Mouse (Mus musculus) forebrain, embryonic 11.5 days (tissue): ENCODE measurements around the gene A930033H14Rik. TPM values are rescaled to one million over a fixed set of nuclear protein-coding genes. Genes with fewer than 3 reads are reported as not detected.

Source experiments
- ATAC-seq: fragments of 200-750 bp; cut with Nextera tagmentation; replicated peaks from 2 replicates; pipeline ENCODE4 v1.8.0; 2017; ENCODE audit warnings: moderate TSS enrichment; ENCODE audit not compliant: low FRiP score
- DNase-seq: peaks from one replicate; pipeline ENCODE4 v3.0.0-alpha.2; 2017; ENCODE audit warnings: low spot score
- H3K27ac ChIP-seq: fragments of 300-500 bp; sonication (generic); 2 replicates; pipeline ENCODE4 v1.5.1; 2014; ENCODE audit warnings: low read depth, low read length
- H3K27me3 ChIP-seq: fragments of 300-500 bp; sonication (generic); 2 replicates; pipeline ENCODE4 v1.6.1; 2014; ENCODE audit warnings: mild to moderate bottlenecking, low read length, mixed read lengths; ENCODE audit not compliant: control insufficient read depth, insufficient read depth
- H3K36me3 ChIP-seq: fragments of 300-500 bp; sonication (generic); 2 replicates; pipeline ENCODE4 v1.6.1; 2014; ENCODE audit warnings: mild to moderate bottlenecking, low read length, moderate library complexity, mixed read lengths; ENCODE audit not compliant: control insufficient read depth, insufficient read depth
- H3K4me1 ChIP-seq: fragments of 300-500 bp; sonication (generic); replicated peaks from 2 replicates; pipeline ENCODE4 v1.6.1; 2014; ENCODE audit warnings: low read length, mixed read lengths; ENCODE audit not compliant: control insufficient read depth, insufficient read depth
- H3K4me2 ChIP-seq: fragments of 300-500 bp; sonication (generic); 2 replicates; pipeline ENCODE4 v1.6.1; 2014; ENCODE audit warnings: low read depth, mild to moderate bottlenecking, low read length, moderate library complexity, mixed read lengths; ENCODE audit not compliant: severe bottlenecking
- H3K4me3 ChIP-seq: fragments of 300-500 bp; sonication (generic); 2 replicates; pipeline ENCODE4 v1.5.1; 2014; ENCODE audit warnings: low read depth, low read length
- H3K9ac ChIP-seq: fragments of 300-500 bp; sonication (generic); 2 replicates; pipeline ENCODE4 v1.6.1; 2014; ENCODE audit warnings: low read length
- H3K9me3 ChIP-seq: fragments of 300-500 bp; sonication (generic); 2 replicates; pipeline ENCODE4 v1.6.1; 2016; ENCODE audit warnings: low read length, mixed read lengths; ENCODE audit not compliant: control insufficient read depth
- WGBS: fragments of 180-500 bp; shearing (Covaris S2); extraction: QIAGEN DNeasy Blood & Tissue Kit; methylation state at CpG from one replicate; pipeline ENCODE4 v1.1.7; 2014; 5-methylcytosine and 5-hydroxymethylcytosine counted together
- polyA plus RNA-seq: library from polyadenylated mRNA; unstranded; fragments of >200 nt; fragmentation: Nextera tagmentation; extraction: Ambion mirVana; gene quantifications from 2 replicates; pipeline ENCODE4 v1.2.1, GENCODE M21; 2014

A930033H14Rik gene
- polyA plus RNA-seq, 1 experiment from 2014 or later: 1.9 TPM

DNA sequence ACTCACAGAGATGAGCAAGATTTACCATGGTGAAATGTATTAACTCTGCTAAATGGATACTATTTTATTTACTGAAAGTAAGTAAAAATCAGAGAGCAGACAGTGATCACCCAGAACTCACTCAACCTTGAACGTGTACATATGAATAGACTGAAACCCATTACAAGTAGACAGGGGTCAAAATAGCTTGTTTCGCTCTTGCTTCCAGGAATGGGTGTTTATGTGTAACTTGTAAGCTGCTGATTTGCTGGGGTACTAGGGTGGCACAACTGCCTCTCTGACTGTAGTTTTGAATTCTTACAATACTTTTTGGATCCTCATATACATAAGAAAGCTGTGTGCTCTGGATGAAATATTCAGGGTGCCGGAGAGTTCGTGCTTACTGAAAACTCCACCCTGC is 32.3 kb upstream of the A930033H14Rik start:
- Histone ChIP-seq H3K4me3 (no peak overlapping the region), H3K27me3 (no peaks in the 10 kb centered on the region), H3K36me3 (no peaks in the 10 kb centered on the region; the same call in 1 of the 2 replicates), H3K4me1 (no peaks in the 10 kb centered on the region), H3K4me2 (no peak overlapping the region), H3K9ac (no peak overlapping the region), H3K27ac (no peak overlapping the region), H3K9me3 (no peaks in the 10 kb centered on the region)
- WGBS: 90% methylated on average over 4 of the region's 4 CpGs
- ATAC-seq (no peak), DNase-seq (no peak)

DNA sequence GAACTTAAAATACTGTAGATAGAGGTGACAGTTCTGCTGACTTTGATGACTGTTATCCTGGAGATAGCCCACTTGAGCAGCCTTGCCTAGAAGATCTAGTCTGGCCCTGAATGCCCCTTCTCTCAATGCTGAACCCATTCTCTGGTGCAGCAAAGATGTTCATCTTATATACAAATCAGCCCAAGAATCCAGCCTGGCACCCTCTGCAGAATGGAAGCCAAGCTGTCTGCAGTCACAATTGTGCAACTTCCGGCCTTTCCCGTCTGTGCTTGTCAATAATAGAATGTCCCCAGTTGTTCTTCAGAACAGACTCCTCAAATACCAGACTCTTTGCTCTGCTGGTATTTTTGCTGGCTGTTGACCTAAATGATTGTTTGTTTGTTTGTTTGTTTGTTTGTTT is 27.6 kb upstream of the A930033H14Rik start:
- Histone ChIP-seq H3K4me2 (no peak overlapping the region), H3K27ac (no peak overlapping the region), H3K4me3 (no peak overlapping the region), H3K27me3 (no peaks in the 10 kb centered on the region), H3K9ac (no peak overlapping the region), H3K36me3 (no peaks in the 10 kb centered on the region), H3K4me1 (no peaks in the 10 kb centered on the region), H3K9me3 (no peaks in the 10 kb centered on the region)
- WGBS: 98% methylated on average over 2 of the region's 2 CpGs
- DNase-seq (no peak), ATAC-seq (no peak)

DNA sequence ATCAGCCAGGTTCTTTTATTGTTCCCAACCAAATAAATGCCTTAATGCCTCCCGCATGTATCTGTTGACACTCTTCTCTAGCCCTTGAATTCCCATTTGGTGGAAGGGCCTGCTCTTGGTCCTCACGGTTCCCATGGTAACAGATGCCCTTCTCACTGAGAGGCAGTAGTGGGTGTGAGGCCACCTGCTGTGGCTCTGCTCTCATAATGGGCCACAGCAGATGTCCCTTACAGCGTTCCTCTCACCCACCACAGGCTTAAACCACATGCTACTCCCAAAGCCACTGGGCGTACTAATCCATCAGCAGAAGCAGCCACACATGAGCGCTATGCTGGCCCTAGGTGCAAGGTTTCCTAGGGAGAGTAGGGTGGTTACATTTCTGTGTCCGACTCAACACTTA is 25.4 kb upstream of the A930033H14Rik start:
- Histone ChIP-seq H3K4me1 (no peaks in the 10 kb centered on the region), H3K4me3 (no peak overlapping the region), H3K27me3 (no peaks in the 10 kb centered on the region), H3K9ac (no peak overlapping the region), H3K27ac (no peak overlapping the region), H3K36me3 (no peaks in the 10 kb centered on the region), H3K4me2 (no peak overlapping the region), H3K9me3 (no peaks in the 10 kb centered on the region)
- DNase-seq (no peak), ATAC-seq (0 out of 2 replicates have a peak, but pooled peaks have one; percentile 44)
- WGBS: 66% methylated on average over 6 of the region's 6 CpGs

DNA sequence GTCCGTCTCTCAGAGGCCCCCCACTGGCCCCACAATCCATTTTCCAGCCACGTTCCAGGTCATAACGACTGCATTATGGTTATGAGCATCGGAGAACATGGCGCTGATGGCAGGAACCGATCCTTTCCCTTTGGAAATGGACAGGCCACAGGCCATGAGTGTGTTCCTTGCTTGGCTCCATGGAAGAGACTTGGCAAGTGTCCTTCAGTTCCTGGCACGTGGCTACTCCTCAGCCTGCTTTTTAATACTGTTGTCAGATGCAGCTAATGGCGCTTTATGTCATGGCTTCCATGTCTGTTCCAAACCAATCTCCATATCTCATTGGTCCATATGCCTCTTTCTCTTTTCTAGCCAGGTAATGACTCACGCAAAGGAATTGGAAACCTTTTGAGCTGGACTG is 24.9 kb upstream of the A930033H14Rik start:
- Histone ChIP-seq H3K27ac (no peak overlapping the region), H3K4me2 (no peak overlapping the region), H3K9ac (no peak overlapping the region), H3K9me3 (no peaks in the 10 kb centered on the region), H3K36me3 (no peaks in the 10 kb centered on the region), H3K27me3 (no peaks in the 10 kb centered on the region), H3K4me3 (no peak overlapping the region), H3K4me1 (no peaks in the 10 kb centered on the region)
- DNase-seq (no peak), ATAC-seq (no peak)
- 91% methylated on average over 9 of the region's 9 CpGs for WGBS

DNA sequence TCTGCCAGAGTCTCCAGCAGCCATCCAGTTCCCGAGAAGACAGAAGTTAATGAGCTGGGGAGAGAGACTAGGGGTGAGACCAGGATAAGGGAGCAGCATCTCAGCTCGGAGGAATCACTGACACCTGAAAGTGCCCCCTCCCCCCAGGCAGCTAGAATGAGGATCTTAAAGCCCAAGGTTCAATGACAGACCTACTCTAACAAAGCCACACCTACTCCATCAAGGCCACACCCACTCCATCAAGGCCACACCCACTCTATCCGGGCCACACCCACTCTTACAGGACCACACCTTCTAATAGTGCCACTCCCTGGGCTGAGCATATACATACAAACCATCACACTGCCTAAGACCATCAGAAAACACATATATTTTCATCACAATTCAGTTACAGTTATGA is 24.3 kb upstream of the A930033H14Rik start:
- H3K27me3 ChIP-seq: no peaks in the 10 kb centered on the region
- H3K27ac ChIP-seq: no peak overlapping the region
- ATAC-seq (no peak), DNase-seq (no peak)
- H3K4me2 ChIP-seq: no peak overlapping the region
- no peak overlapping the region for H3K4me3 ChIP-seq
- H3K4me1 ChIP-seq: no peaks in the 10 kb centered on the region
- no peaks in the 10 kb centered on the region for H3K36me3 ChIP-seq
- H3K9ac ChIP-seq: no peak overlapping the region
- H3K9me3 ChIP-seq: no peaks in the 10 kb centered on the region
- WGBS: 86% methylated on average over 3 of the region's 3 CpGs

DNA sequence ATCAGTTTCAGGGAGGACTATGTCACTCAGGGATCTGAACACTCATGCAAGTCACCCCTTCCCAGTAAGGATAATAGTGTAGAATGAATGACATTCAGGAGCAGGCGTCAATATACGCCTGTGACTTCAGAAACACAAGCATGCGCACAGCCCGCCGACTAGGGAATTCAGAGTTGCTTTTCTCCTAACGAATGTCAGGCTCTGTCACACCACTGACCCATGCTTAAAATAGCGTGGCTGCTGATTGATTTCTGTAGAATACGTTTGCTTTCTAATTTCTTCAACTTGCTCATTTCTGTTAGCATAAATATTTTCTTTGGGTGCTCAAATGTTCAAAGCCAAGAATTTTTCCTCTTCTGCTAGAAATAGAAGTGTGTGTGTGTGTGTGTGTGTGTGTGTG is 13.1 kb upstream of the A930033H14Rik start:
- no peak for ATAC-seq

DNA sequence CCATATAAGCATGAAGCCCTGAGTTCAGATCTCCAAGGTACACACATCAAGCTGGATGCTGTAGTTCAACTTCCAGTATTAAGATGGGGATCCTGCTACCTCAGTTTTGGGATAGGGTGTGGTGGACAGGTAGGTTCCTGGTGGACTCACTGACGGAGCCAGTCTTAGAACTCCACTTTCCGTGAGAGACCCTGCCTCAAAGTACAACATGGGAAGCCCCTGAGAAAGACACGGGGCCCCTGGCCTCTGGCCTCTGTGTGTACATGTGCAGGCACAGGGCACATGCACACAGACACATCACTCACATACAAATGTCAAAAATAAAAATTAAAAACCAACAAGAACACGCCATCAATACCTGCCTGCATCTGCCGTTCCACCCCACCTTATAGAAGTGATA is 12.6 kb upstream of the A930033H14Rik start:
- WGBS: 93% methylated on average over 5 of the region's 5 CpGs
- no peak for ATAC-seq

More for the DNA sequence above, 13.1 kb upstream of the A930033H14Rik start:
- Histone ChIP-seq H3K9me3 (no peaks in the 10 kb centered on the region), H3K27me3 (no peaks in the 10 kb centered on the region), H3K4me3 (no peak overlapping the region), H3K27ac (no peak overlapping the region), H3K9ac (no peak overlapping the region), H3K36me3 (no peaks in the 10 kb centered on the region; the same call in 1 of the 2 replicates), H3K4me1 (no peaks in the 10 kb centered on the region), H3K4me2 (no peak overlapping the region)
- WGBS: 85% methylated on average over 8 of the region's 8 CpGs
- no peak for DNase-seq

DNA sequence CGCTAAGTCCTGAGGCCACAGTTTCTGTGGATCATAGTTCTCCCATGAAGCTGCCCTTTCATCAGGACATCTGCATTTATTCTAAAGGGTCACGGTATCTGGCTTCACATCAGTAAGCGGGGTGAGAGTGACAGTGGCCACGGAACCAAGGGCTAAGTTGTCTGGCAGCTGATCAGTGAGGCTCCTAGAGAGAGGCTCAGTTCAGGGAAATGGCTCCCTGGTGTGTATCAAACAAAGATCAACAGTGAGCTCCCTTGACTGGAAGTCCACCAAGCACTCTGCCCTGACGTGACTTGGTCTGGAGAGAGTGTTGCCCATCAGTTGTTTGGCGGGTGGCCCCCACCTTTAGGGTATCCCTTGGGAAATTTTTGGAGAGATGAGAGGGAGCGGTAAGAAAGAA is 11.4 kb upstream of the A930033H14Rik start:
- Histone ChIP-seq H3K27me3 (no peaks in the 10 kb centered on the region), H3K9ac (no peak overlapping the region), H3K4me3 (no peak overlapping the region), H3K36me3 (no peaks in the 10 kb centered on the region; the same call in 1 of the 2 replicates), H3K4me1 (no peaks in the 10 kb centered on the region), H3K4me2 (no peak overlapping the region), H3K27ac (no peak overlapping the region), H3K9me3 (no peaks in the 10 kb centered on the region)
- DNase-seq (no peak), ATAC-seq (no peak)
- 68% methylated on average over 7 of the region's 7 CpGs for WGBS

More for the DNA sequence above, 12.6 kb upstream of the A930033H14Rik start:
- Histone ChIP-seq H3K4me2 (no peak overlapping the region), H3K36me3 (no peaks in the 10 kb centered on the region; the same call in 1 of the 2 replicates), H3K9ac (no peak overlapping the region), H3K27ac (no peak overlapping the region), H3K4me1 (no peaks in the 10 kb centered on the region), H3K9me3 (no peaks in the 10 kb centered on the region), H3K27me3 (no peaks in the 10 kb centered on the region), H3K4me3 (no peak overlapping the region)
- no peak for DNase-seq

DNA sequence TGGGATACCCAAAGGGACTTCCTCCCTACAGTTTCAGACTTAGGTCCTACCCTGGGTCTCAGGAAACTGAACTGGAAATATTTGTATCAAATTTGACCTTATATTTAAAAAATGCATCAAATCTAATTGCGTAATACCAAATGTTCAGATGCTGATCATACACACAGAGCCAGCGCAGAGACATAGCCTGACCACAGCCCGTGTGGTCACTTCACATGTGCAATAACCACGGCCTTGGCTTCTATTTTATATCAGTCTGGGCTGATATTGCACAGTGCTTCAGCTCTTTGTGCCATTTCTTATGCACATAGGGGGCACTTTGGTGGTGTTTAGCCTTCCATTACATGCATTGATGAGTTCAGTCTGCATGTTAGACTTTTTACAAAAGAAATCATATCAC is 10.3 kb upstream of the A930033H14Rik start:
- no peak overlapping the region for H3K27ac ChIP-seq

More for the DNA sequence above, 10.3 kb upstream of the A930033H14Rik start:
- H3K36me3 ChIP-seq: no peaks in the 10 kb centered on the region; the same call in 1 of the 2 replicates
- WGBS: 97% methylated on average over 4 of the region's 4 CpGs
- H3K9me3 ChIP-seq: no peaks in the 10 kb centered on the region
- no peaks in the 10 kb centered on the region for H3K4me1 ChIP-seq
- H3K4me2 ChIP-seq: no peak overlapping the region
- H3K4me3 ChIP-seq: no peak overlapping the region
- no peaks in the 10 kb centered on the region for H3K27me3 ChIP-seq
- H3K9ac ChIP-seq: no peak overlapping the region
- ATAC-seq: no peak
- no peak for DNase-seq
